Mouse (Mus musculus) central nervous system, embryonic 11.5 days (tissue): ENCODE results near the gene Gm20715. TPM values are rescaled to one million over a fixed set of nuclear protein-coding genes. Genes with fewer than 3 reads are reported as not detected.

Experiments used
- polyA plus RNA-seq: library from polyadenylated mRNA; depleted of rRNA; stranded (reverse); fragments of >200 nt; gene quantifications from 2 replicates; pipeline ENCODE4 v1.2.3, GENCODE M21; 2012; rRNA removed

The Gm20715 gene
- 0.05 and 0.06 TPM in 2 replicates for polyA plus RNA-seq

GRCm38 (mm10) chr7:6410043-6410442 lies at the start of gene Gm20715:
Gm20715 (plus strand) TSS chr7:6410277.

GRCm38 (mm10) chr7:6363047-6363488 lies 47.0 kb upstream of the Gm20715 start, which contains the start of gene Zfp78:
Zfp78 (plus strand) TSS chr7:6363280.

GRCm38 (mm10) chr7:6383044-6383455 lies 27.0 kb upstream of the Gm20715 start, which contains the start of gene Zfp28:
Zfp28 (plus strand) TSS chr7:6383295.

DNA sequence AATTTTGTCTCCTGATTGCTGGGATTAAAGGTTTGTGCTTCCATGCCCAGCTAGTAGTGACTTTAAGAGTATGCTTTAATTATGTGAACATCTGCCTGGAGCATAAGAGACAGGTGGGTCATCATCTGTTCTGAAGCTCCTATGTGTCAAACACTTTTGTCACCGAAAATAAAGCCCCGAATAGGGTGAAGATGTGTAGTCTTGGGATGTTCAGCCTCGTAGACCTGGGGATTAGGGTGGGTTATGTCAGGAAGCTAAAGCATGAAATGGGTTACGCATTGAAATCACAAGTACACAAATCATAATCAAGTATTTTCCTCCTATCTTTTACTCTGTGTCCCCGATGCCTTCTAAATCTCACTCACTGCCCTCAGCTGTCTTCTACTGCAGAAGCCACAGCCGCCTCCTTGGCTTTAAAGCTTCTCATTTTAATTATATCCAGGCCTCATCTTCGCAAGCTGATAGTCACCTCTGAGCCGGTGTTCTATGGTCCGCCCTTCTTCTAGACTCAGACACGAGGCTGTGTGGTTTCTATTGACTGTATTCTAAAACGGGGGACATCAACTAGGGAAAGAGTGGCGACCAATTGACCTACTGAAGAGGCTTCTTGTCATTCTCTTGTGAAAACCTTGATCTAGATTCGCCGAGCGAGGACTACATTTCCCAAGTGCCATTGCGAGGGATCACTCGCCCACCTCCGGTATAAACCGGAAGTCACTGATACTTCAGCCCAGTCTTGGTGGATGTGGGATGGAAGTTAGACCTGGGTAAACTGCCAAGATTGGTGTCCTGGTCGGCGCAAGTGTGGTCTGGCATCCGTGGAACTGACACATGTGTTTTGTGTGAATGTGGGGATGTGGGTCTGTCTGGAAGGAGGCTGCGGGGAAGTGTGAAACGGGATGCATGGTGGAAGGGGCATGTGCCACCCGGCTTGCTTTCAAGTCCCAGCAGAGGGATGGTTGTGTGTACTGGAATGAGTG lies 11.8 kb upstream of the Gm20715 start, which contains the start of gene Smim17:
Gene Smim17 (plus strand): TSS at position 720 of the 980 bp plus-strand sequence.

DNA sequence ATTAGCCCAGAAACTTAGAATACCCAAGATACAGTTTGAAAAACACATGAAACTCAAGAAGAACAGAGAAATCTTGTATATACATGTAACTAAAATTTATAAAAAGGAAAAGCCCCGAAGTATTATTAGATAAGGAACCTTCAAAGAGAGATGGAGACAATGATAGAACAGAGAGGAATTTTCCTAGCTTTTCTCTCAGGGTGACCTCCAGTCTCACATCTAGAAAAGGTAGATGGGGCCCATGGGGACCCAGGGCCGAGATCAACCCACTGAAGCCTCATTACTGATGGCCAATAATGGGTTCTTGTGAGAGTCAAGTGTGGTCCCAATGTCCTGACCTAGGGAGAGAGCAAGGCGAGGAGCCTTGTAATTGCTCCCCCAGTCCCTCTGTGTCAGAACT lies 28.3 kb downstream of the Gm20715 start, which contains the start of gene Olfr1344:
Gene Olfr1344 (plus strand): TSS at position 301 of the 400 bp plus-strand sequence.

GRCm38 (mm10) chr7:6455868-6456267 lies 45.8 kb downstream of the Gm20715 start, which contains the start of gene Olfr1336:
Olfr1336 (plus strand) TSS chr7:6456168.

GRCm38 (mm10) chr7:6466951-6467350 lies 56.9 kb downstream of the Gm20715 start, which contains the start of gene Olfr1346:
Olfr1346 (plus strand) TSS chr7:6467101.

DNA sequence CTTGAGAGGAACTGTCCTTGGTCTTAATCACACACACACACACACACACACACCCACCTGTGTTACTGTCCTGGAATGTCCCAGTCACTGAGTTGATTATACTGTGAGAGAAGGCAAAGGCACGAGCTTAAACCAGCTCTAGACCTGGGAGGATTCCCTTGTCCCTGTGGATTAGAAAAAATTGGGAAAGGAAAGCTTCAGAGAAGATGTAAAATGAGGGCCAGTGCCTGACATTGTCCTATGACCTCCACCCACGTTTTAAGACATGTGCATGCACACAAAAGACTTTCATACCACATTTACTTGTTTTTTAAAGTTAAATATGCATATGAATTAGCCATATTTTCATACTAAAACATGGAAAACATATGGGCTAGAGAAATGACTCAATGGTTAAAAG lies 76.8 kb downstream of the Gm20715 start, which contains the start of gene Olfr5:
Gene Olfr5 (minus strand): TSS at position 101 of the 400 bp plus-strand sequence.

Other genes starting within 250 kb of the Gm20715 start
- 52.6 and 93.5 TPM in 2 replicates for gene Zfp444, start 238.1 kb upstream of the Gm20715 start, polyA plus RNA-seq
- gene Galp, start 213.2 kb upstream of the Gm20715 start, polyA plus RNA-seq: not detected in 2 replicates
- not detected in 2 replicates for gene Zscan5b, start 188.0 kb upstream of the Gm20715 start, polyA plus RNA-seq
- not detected in 2 replicates for gene Epp13, start 157.6 kb upstream of the Gm20715 start, polyA plus RNA-seq
- gene Zfp667, start 123.7 kb upstream of the Gm20715 start, polyA plus RNA-seq: 5.6 and 6.3 TPM in 2 replicates
- gene Zfp583, start 79.0 kb upstream of the Gm20715 start, polyA plus RNA-seq: 6.1 and 7.8 TPM in 2 replicates
- gene Gm3854, start 66.5 kb upstream of the Gm20715 start, polyA plus RNA-seq: 2.2 and 2.5 TPM in 2 replicates
- gene Zfp78, start 47.0 kb upstream of the Gm20715 start, polyA plus RNA-seq: 1.5 and 2.3 TPM in 2 replicates
- gene Zfp28, start 27.0 kb upstream of the Gm20715 start, polyA plus RNA-seq: 7.9 and 13.4 TPM in 2 replicates
- gene Smim17, start 11.6 kb upstream of the Gm20715 start, polyA plus RNA-seq: 1.1 and 1.9 TPM in 2 replicates
- 0.02 and 0.06 TPM in 2 replicates for gene Olfr1344, start 28.4 kb downstream of the Gm20715 start, polyA plus RNA-seq
- not detected in 2 replicates for gene Olfr1336, start 45.9 kb downstream of the Gm20715 start, polyA plus RNA-seq
- gene Olfr1346, start 56.8 kb downstream of the Gm20715 start, polyA plus RNA-seq: not detected in 2 replicates
- gene Olfr5, start 76.7 kb downstream of the Gm20715 start, polyA plus RNA-seq: not detected in 2 replicates
- not detected in 2 replicates for gene Olfr1347, start 89.5 kb downstream of the Gm20715 start, polyA plus RNA-seq
- not detected in 2 replicates for gene Olfr1348, start 98.5 kb downstream of the Gm20715 start, polyA plus RNA-seq
- 0.09 TPM in 1 of 2 replicates, not detected in the other for gene Olfr1349, start 112.7 kb downstream of the Gm20715 start, polyA plus RNA-seq
- gene Olfr1350, start 154.6 kb downstream of the Gm20715 start, polyA plus RNA-seq: not detected in 2 replicates